Mouse (Mus musculus): ENCODE measurements around the gene Slc4a5.
A peak's percentile ranks its signal among the peaks of the same experiment; 100 is the strongest.

Slc4a5 gene

GRCm38 (mm10) chr6:83208050-83208400, 11.6 kb upstream of the Slc4a5 start:
- Histone ChIP-seq H3K4me3 (replicated peaks; ENCODE audit: low read length) (no peak overlapping the region), H3K9me3 (ENCODE audit: low read length) (no peaks in the 10 kb centered on the region), H3K4me1 (replicated peaks; ENCODE audit: low read depth, low read length) (peaks cover 19% of the 10 kb centered on the region), H3K27me3 (ENCODE audit: insufficient read depth, low read length) (peaks cover 16% of the 10 kb centered on the region), H3K36me3 (ENCODE audit: insufficient read depth, low read length) (no peaks in the 10 kb centered on the region)
- TF ChIP-seq CTCF (conservative IDR thresholded peaks at IDR 0.05; ENCODE audit: low read length) (no peak), POU5F1 (IDR thresholded peaks at IDR 0.05; ENCODE audit: borderline replicate concordance, low read length) (no peak), NANOG (IDR thresholded peaks at IDR 0.05; ENCODE audit: borderline replicate concordance, low read length) (no peak)

- H3K36me3 ChIP-seq (ENCODE audit: insufficient read depth, low read length): no peaks in the 10 kb centered on the region
- H3K27me3 ChIP-seq (ENCODE audit: insufficient read depth, low read length): peaks cover 16% of the 10 kb centered on the region
- no peaks in the 10 kb centered on the region for H3K9me3 ChIP-seq (ENCODE audit: low read length)
- H3K4me3 ChIP-seq (replicated peaks; ENCODE audit: low read length): no peak overlapping the region
- TF ChIP-seq POU5F1 (IDR thresholded peaks at IDR 0.05; ENCODE audit: borderline replicate concordance, low read length): no peak
- no peak for TF ChIP-seq NANOG (IDR thresholded peaks at IDR 0.05; ENCODE audit: borderline replicate concordance, low read length)
- TF ChIP-seq CTCF (conservative IDR thresholded peaks at IDR 0.05; ENCODE audit: low read length): no peak
- peaks cover 27% of the 10 kb centered on the region for H3K4me1 ChIP-seq (replicated peaks; ENCODE audit: low read depth, low read length)
These were observed 9.1 kb upstream of the Slc4a5 start for GRCm38 (mm10) chr6:83210495-83210894.

- no peaks in the 10 kb centered on the region for H3K36me3 ChIP-seq (ENCODE audit: insufficient read depth, low read length)
- no peaks in the 10 kb centered on the region for H3K9me3 ChIP-seq (ENCODE audit: low read length)
- TF ChIP-seq POU5F1 (IDR thresholded peaks at IDR 0.05; ENCODE audit: borderline replicate concordance, low read length) (no peak), CTCF (conservative IDR thresholded peaks at IDR 0.05; ENCODE audit: low read length) (no peak), NANOG (IDR thresholded peaks at IDR 0.05; ENCODE audit: borderline replicate concordance, low read length) (no peak)
- H3K4me1 ChIP-seq (replicated peaks; ENCODE audit: low read depth, low read length): peaks cover 30% of the 10 kb centered on the region
- H3K27me3 ChIP-seq (ENCODE audit: insufficient read depth, low read length): peaks cover 16% of the 10 kb centered on the region
- H3K4me3 ChIP-seq (replicated peaks; ENCODE audit: low read length): no peak overlapping the region
These were observed 8.1 kb upstream of the Slc4a5 start for GRCm38 (mm10) chr6:83211526-83211925.

GRCm38 (mm10) chr6:83215002-83215666, 4.5 kb upstream of the Slc4a5 start:
- TF ChIP-seq CTCF (conservative IDR thresholded peaks at IDR 0.05; ENCODE audit: low read length): peak; percentile 89
- no peak for TF ChIP-seq POU5F1 (IDR thresholded peaks at IDR 0.05; ENCODE audit: borderline replicate concordance, low read length)
- H3K36me3 ChIP-seq (ENCODE audit: insufficient read depth, low read length): no peaks in the 10 kb centered on the region
- H3K4me1 ChIP-seq (replicated peaks; ENCODE audit: low read depth, low read length): peaks cover 30% of the 10 kb centered on the region
- no peak overlapping the region for H3K4me3 ChIP-seq (replicated peaks; ENCODE audit: low read length)
- H3K27me3 ChIP-seq (ENCODE audit: insufficient read depth, low read length): peaks cover 13% of the 10 kb centered on the region
- no peaks in the 10 kb centered on the region for H3K9me3 ChIP-seq (ENCODE audit: low read length)

- peaks cover 55% of the 10 kb centered on the region for H3K4me1 ChIP-seq (replicated peaks; ENCODE audit: low read depth, low read length)
- no peaks in the 10 kb centered on the region for H3K36me3 ChIP-seq (ENCODE audit: insufficient read depth, low read length)
- peaks cover 15% of the 10 kb centered on the region for H3K27me3 ChIP-seq (ENCODE audit: insufficient read depth, low read length)
- no peaks in the 10 kb centered on the region for H3K9me3 ChIP-seq (ENCODE audit: low read length)
- no peak for TF ChIP-seq CTCF (conservative IDR thresholded peaks at IDR 0.05; ENCODE audit: low read length)
- H3K4me3 ChIP-seq (replicated peaks; ENCODE audit: low read length): no peak overlapping the region
These were observed 11.9 kb downstream of the Slc4a5 start for GRCm38 (mm10) chr6:83231486-83231885.

- Histone ChIP-seq H3K27me3 (ENCODE audit: insufficient read depth, low read length) (peaks cover 20% of the 10 kb centered on the region), H3K4me3 (replicated peaks; ENCODE audit: low read length) (0 out of 2 replicates have a peak overlapping the region, but pooled peaks have one; percentile 54), H3K4me1 (replicated peaks; ENCODE audit: low read depth, low read length) (peaks cover 70% of the 10 kb centered on the region), H3K36me3 (ENCODE audit: insufficient read depth, low read length) (no peaks in the 10 kb centered on the region), H3K9me3 (ENCODE audit: low read length) (no peaks in the 10 kb centered on the region)
- TF ChIP-seq POU5F1 (IDR thresholded peaks at IDR 0.05; ENCODE audit: borderline replicate concordance, low read length) (no peak), NANOG (IDR thresholded peaks at IDR 0.05; ENCODE audit: borderline replicate concordance, low read length) (no peak), CTCF (conservative IDR thresholded peaks at IDR 0.05; ENCODE audit: low read length) (no peak)
These were observed 13.7 kb downstream of the Slc4a5 start for GRCm38 (mm10) chr6:83233306-83233705.

- H3K36me3 ChIP-seq (ENCODE audit: insufficient read depth, low read length): no peaks in the 10 kb centered on the region
- peaks cover 29% of the 10 kb centered on the region for H3K27me3 ChIP-seq (ENCODE audit: insufficient read depth, low read length)
- peaks cover 70% of the 10 kb centered on the region for H3K4me1 ChIP-seq (replicated peaks; ENCODE audit: low read depth, low read length)
- no peaks in the 10 kb centered on the region for H3K9me3 ChIP-seq (ENCODE audit: low read length)
- TF ChIP-seq CTCF (conservative IDR thresholded peaks at IDR 0.05; ENCODE audit: low read length) (no peak), NANOG (IDR thresholded peaks at IDR 0.05; ENCODE audit: borderline replicate concordance, low read length) (peak; percentile 44; the same call in 1 of the 2 replicates), POU5F1 (IDR thresholded peaks at IDR 0.05; ENCODE audit: borderline replicate concordance, low read length) (no peak)
- H3K4me3 ChIP-seq (replicated peaks; ENCODE audit: low read length): peak overlapping the region; percentile 54
These were observed 14.7 kb downstream of the Slc4a5 start for GRCm38 (mm10) chr6:83234280-83234741.

GRCm38 (mm10) chr6:83237123-83237522, 17.5 kb downstream of the Slc4a5 start:
- Histone ChIP-seq H3K4me3 (replicated peaks; ENCODE audit: low read length) (peak overlapping the region; percentile 52), H3K9me3 (ENCODE audit: low read length) (no peaks in the 10 kb centered on the region), H3K4me1 (replicated peaks; ENCODE audit: low read depth, low read length) (peaks cover 66% of the 10 kb centered on the region), H3K27me3 (ENCODE audit: insufficient read depth, low read length) (peaks cover 49% of the 10 kb centered on the region), H3K36me3 (ENCODE audit: insufficient read depth, low read length) (no peaks in the 10 kb centered on the region)
- TF ChIP-seq POU5F1 (IDR thresholded peaks at IDR 0.05; ENCODE audit: borderline replicate concordance, low read length): no peak
- no peak for TF ChIP-seq CTCF (conservative IDR thresholded peaks at IDR 0.05; ENCODE audit: low read length)
- TF ChIP-seq NANOG (IDR thresholded peaks at IDR 0.05; ENCODE audit: borderline replicate concordance, low read length): no peak

All from E14TG2a.4 (cell line).